Mouse (Mus musculus): ENCODE results near the gene Asb4. TPM values are rescaled to one million over a fixed set of nuclear protein-coding genes. Genes with fewer than 3 reads are reported as not detected.

Asb4 gene
- polyA plus RNA-seq, 1 experiment from 2014 or later = 26.5 TPM

DNA sequence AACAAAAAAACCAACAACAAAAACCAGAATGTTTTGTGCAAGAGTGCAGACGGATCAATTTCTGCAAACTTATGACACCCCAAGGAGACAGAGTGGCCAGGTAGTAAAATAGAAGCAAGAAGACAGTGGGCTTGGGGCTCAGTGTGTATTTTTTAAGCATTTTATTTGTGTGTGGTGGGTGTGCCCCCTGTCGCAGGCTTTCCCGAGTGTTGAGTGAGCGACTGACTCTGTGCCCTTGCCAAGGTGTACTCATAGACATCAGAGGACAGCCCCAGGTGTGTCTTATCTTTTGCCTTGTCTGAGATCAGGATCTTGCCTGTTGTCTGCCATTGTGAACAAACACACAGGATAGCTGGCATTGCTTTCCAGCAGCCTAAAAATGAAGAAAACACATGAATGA lies 63.8 kb downstream of the Asb4 start:
- H3K27me3 ChIP-seq (ENCODE audit: control insufficient read depth, insufficient read depth, low read length) = no peaks in the 10 kb centered on the region
- H3K4me2 ChIP-seq (ENCODE audit: low read depth, low read length) = no peak overlapping the region
- 81% methylated on average over 4 of the region's 4 CpGs for WGBS
- ATAC-seq (replicated peaks; ENCODE audit: extremely low read depth, insufficient read depth, low FRiP score) = no peak
- H3K4me1 ChIP-seq (ENCODE audit: control insufficient read depth, insufficient read depth, low read length) = peaks cover 13% of the 10 kb centered on the region
- H3K27ac ChIP-seq (ENCODE audit: low read length) = no peak overlapping the region
- H3K9ac ChIP-seq (ENCODE audit: low read length) = no peak overlapping the region
- no peaks in the 10 kb centered on the region for H3K36me3 ChIP-seq (ENCODE audit: control insufficient read depth, insufficient read depth)
- H3K9me3 ChIP-seq (replicated peaks; ENCODE audit: control insufficient read depth, low read length) = no peaks in the 10 kb centered on the region
- H3K4me3 ChIP-seq (ENCODE audit: low read length) = no peak overlapping the region

- Histone ChIP-seq H3K27me3 (ENCODE audit: control insufficient read depth, insufficient read depth, low read length) (no peaks in the 10 kb centered on the region), H3K9ac (ENCODE audit: low read length) (no peak overlapping the region), H3K9me3 (replicated peaks; ENCODE audit: control insufficient read depth, low read length) (no peaks in the 10 kb centered on the region), H3K27ac (ENCODE audit: low read length) (no peak overlapping the region), H3K4me3 (ENCODE audit: low read length) (no peak overlapping the region), H3K36me3 (ENCODE audit: control insufficient read depth, insufficient read depth) (no peaks in the 10 kb centered on the region), H3K4me1 (ENCODE audit: control insufficient read depth, insufficient read depth, low read length) (peaks cover 10% of the 10 kb centered on the region), H3K4me2 (ENCODE audit: low read depth, low read length) (no peak overlapping the region)
- no peak for ATAC-seq (replicated peaks; ENCODE audit: extremely low read depth, insufficient read depth, low FRiP score)
- 76% methylated on average over 6 of the region's 6 CpGs for WGBS
These were observed 64.4 kb downstream of the Asb4 start for GRCm38 (mm10) chr6:5447546-5447945.

DNA sequence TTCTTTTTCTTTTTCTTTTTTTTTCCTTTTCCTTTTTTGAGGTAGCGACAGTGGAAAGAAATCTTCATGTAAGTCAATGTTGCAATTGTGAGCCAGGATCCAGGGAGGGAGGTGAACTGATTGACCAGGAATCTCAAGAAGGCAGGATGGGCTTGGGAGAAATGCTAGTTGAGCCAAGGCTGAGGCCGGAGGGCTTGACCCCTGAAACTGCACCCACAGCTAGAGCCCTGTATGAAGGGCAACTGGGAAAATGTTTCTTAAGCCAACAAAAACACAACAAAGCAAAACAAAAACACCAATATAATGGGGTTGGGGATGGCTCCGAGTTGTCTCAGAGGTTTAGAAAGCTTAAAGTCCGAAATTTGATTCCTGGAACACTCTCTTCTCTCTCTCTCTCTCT lies 65.2 kb downstream of the Asb4 start:
- Histone ChIP-seq H3K9ac (ENCODE audit: low read length) (no peak overlapping the region), H3K27ac (ENCODE audit: low read length) (no peak overlapping the region), H3K9me3 (replicated peaks; ENCODE audit: control insufficient read depth, low read length) (no peaks in the 10 kb centered on the region), H3K36me3 (ENCODE audit: control insufficient read depth, insufficient read depth) (no peaks in the 10 kb centered on the region), H3K4me3 (ENCODE audit: low read length) (no peak overlapping the region), H3K4me1 (ENCODE audit: control insufficient read depth, insufficient read depth, low read length) (peaks cover 3% of the 10 kb centered on the region), H3K27me3 (ENCODE audit: control insufficient read depth, insufficient read depth, low read length) (no peaks in the 10 kb centered on the region), H3K4me2 (ENCODE audit: low read depth, low read length) (no peak overlapping the region)
- ATAC-seq (replicated peaks; ENCODE audit: extremely low read depth, insufficient read depth, low FRiP score) = no peak
- 55% methylated on average over 4 of the region's 4 CpGs for WGBS

GRCm38 (mm10) chr6:5449878-5450277 lies 66.7 kb downstream of the Asb4 start:
- Histone ChIP-seq H3K9me3 (replicated peaks; ENCODE audit: control insufficient read depth, low read length) (no peaks in the 10 kb centered on the region), H3K4me2 (ENCODE audit: low read depth, low read length) (no peak overlapping the region), H3K9ac (ENCODE audit: low read length) (no peak overlapping the region), H3K36me3 (ENCODE audit: control insufficient read depth, insufficient read depth) (no peaks in the 10 kb centered on the region), H3K4me1 (ENCODE audit: control insufficient read depth, insufficient read depth, low read length) (no peaks in the 10 kb centered on the region), H3K27ac (ENCODE audit: low read length) (no peak overlapping the region), H3K27me3 (ENCODE audit: control insufficient read depth, insufficient read depth, low read length) (no peaks in the 10 kb centered on the region), H3K4me3 (ENCODE audit: low read length) (no peak overlapping the region)
- no peak for ATAC-seq (replicated peaks; ENCODE audit: extremely low read depth, insufficient read depth, low FRiP score)
- WGBS = 76% methylated on average over 5 of the region's 5 CpGs

DNA sequence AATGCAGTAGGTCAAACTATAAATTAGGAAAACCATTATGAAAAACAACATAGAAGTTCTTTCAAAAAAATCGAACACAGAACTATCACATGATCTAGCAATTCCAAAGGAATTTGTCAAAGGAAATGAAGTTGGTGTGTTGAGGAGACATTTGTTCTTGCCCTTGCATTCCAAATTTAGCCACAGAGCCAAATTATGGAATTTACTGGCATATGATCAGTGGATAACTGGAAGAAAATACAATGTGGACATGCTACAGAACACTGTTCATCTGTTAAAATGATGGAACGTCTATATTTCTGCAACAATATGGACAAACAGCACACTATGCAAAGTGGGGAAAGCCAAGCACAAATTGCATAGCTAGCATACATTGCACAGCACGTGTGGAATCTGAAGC lies 72.7 kb downstream of the Asb4 start:
- no peak for ATAC-seq (replicated peaks; ENCODE audit: extremely low read depth, insufficient read depth, low FRiP score)

GRCm38 (mm10) chr6:5470480-5471318 lies 87.5 kb downstream of the Asb4 start:
- no peaks in the 10 kb centered on the region for H3K9me3 ChIP-seq (replicated peaks; ENCODE audit: control insufficient read depth, low read length)
- H3K27ac ChIP-seq (ENCODE audit: low read length) = no peak overlapping the region
- no peaks in the 10 kb centered on the region for H3K36me3 ChIP-seq (ENCODE audit: control insufficient read depth, insufficient read depth)
- H3K9ac ChIP-seq (ENCODE audit: low read length) = no peak overlapping the region
- no peak for ATAC-seq (replicated peaks; ENCODE audit: extremely low read depth, insufficient read depth, low FRiP score)
- H3K4me3 ChIP-seq (ENCODE audit: low read length) = no peak overlapping the region
- WGBS = 81% methylated on average over 10 of the region's 10 CpGs
- H3K4me1 ChIP-seq (ENCODE audit: control insufficient read depth, insufficient read depth, low read length) = no peaks in the 10 kb centered on the region
- H3K27me3 ChIP-seq (ENCODE audit: control insufficient read depth, insufficient read depth, low read length) = no peaks in the 10 kb centered on the region
- H3K4me2 ChIP-seq (ENCODE audit: low read depth, low read length) = no peak overlapping the region

More for the DNA sequence above, 72.7 kb downstream of the Asb4 start:
- H3K4me1 ChIP-seq (ENCODE audit: control insufficient read depth, insufficient read depth, low read length) = no peaks in the 10 kb centered on the region
- no peaks in the 10 kb centered on the region for H3K27me3 ChIP-seq (ENCODE audit: control insufficient read depth, insufficient read depth, low read length)
- H3K9ac ChIP-seq (ENCODE audit: low read length) = no peak overlapping the region
- H3K4me3 ChIP-seq (ENCODE audit: low read length) = no peak overlapping the region
- H3K27ac ChIP-seq (ENCODE audit: low read length) = no peak overlapping the region
- no peaks in the 10 kb centered on the region for H3K36me3 ChIP-seq (ENCODE audit: control insufficient read depth, insufficient read depth)
- no peak overlapping the region for H3K4me2 ChIP-seq (ENCODE audit: low read depth, low read length)
- WGBS = 70% methylated on average over 3 of the region's 3 CpGs
- no peaks in the 10 kb centered on the region for H3K9me3 ChIP-seq (replicated peaks; ENCODE audit: control insufficient read depth, low read length)

- H3K4me3 ChIP-seq (ENCODE audit: low read length) = no peak overlapping the region
- no peaks in the 10 kb centered on the region for H3K9me3 ChIP-seq (replicated peaks; ENCODE audit: control insufficient read depth, low read length)
- H3K4me1 ChIP-seq (ENCODE audit: control insufficient read depth, insufficient read depth, low read length) = no peaks in the 10 kb centered on the region
- 86% methylated on average over 2 of the region's 2 CpGs for WGBS
- H3K27ac ChIP-seq (ENCODE audit: low read length) = no peak overlapping the region
- ATAC-seq (replicated peaks; ENCODE audit: extremely low read depth, insufficient read depth, low FRiP score) = no peak
- H3K36me3 ChIP-seq (ENCODE audit: control insufficient read depth, insufficient read depth) = no peaks in the 10 kb centered on the region
- no peak overlapping the region for H3K4me2 ChIP-seq (ENCODE audit: low read depth, low read length)
- H3K27me3 ChIP-seq (ENCODE audit: control insufficient read depth, insufficient read depth, low read length) = no peaks in the 10 kb centered on the region
- H3K9ac ChIP-seq (ENCODE audit: low read length) = no peak overlapping the region
These were observed 89.5 kb downstream of the Asb4 start for GRCm38 (mm10) chr6:5472692-5473091.

- WGBS = 66% methylated on average over 1 of the region's 1 CpGs
- H3K4me2 ChIP-seq (ENCODE audit: low read depth, low read length) = no peak overlapping the region
These were observed 90.8 kb downstream of the Asb4 start for GRCm38 (mm10) chr6:5474021-5474420.

DNA sequence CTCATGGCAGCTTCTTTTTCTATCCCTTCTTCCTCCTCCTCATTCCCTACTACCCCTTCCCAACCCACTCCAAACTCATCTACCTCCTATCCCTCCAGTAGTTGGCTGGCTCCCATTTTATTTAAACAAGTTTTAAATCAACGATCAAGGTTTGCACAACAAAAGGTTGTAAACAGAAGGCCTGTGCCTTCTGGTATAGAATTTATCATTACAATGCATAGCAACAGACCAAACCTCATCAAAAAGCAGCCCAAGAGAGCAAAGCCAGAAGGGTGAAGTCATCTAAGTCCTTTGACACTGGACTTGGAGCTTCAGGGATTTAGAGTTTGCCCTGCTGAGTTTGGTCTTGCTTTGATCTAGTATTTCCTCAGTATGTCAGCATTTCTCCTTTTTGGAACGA lies 97.9 kb downstream of the Asb4 start:
- H3K27ac ChIP-seq (ENCODE audit: low read length) = no peak overlapping the region
- WGBS = 87% methylated on average over 2 of the region's 2 CpGs
- H3K36me3 ChIP-seq (ENCODE audit: control insufficient read depth, insufficient read depth) = peaks cover 19% of the 10 kb centered on the region
- H3K4me2 ChIP-seq (ENCODE audit: low read depth, low read length) = no peak overlapping the region
- H3K9ac ChIP-seq (ENCODE audit: low read length) = no peak overlapping the region
- no peak overlapping the region for H3K4me3 ChIP-seq (ENCODE audit: low read length)
- no peak for ATAC-seq (replicated peaks; ENCODE audit: extremely low read depth, insufficient read depth, low FRiP score)
- no peaks in the 10 kb centered on the region for H3K27me3 ChIP-seq (ENCODE audit: control insufficient read depth, insufficient read depth, low read length)
- H3K9me3 ChIP-seq (replicated peaks; ENCODE audit: control insufficient read depth, low read length) = no peaks in the 10 kb centered on the region
- no peaks in the 10 kb centered on the region for H3K4me1 ChIP-seq (ENCODE audit: control insufficient read depth, insufficient read depth, low read length)

More at GRCm38 (mm10) chr6:5474021-5474420, 90.8 kb downstream of the Asb4 start:
- Histone ChIP-seq H3K9me3 (replicated peaks; ENCODE audit: control insufficient read depth, low read length) (no peaks in the 10 kb centered on the region), H3K27ac (ENCODE audit: low read length) (no peak overlapping the region), H3K9ac (ENCODE audit: low read length) (no peak overlapping the region), H3K4me1 (ENCODE audit: control insufficient read depth, insufficient read depth, low read length) (no peaks in the 10 kb centered on the region), H3K4me3 (ENCODE audit: low read length) (no peak overlapping the region), H3K36me3 (ENCODE audit: control insufficient read depth, insufficient read depth) (no peaks in the 10 kb centered on the region), H3K27me3 (ENCODE audit: control insufficient read depth, insufficient read depth, low read length) (no peaks in the 10 kb centered on the region)
- no peak for ATAC-seq (replicated peaks; ENCODE audit: extremely low read depth, insufficient read depth, low FRiP score)

Measured in heart, embryonic 16.5 days (tissue).